Mouse (Mus musculus): Measurements from ENCODE around the gene Tasp1. TPM values are rescaled to one million over a fixed set of nuclear protein-coding genes. Genes with fewer than 3 reads are reported as not detected.

Gene Tasp1
- polyA plus RNA-seq (2016; fragmentation: Nextera tagmentation; extraction: Ambion mirVana): 14.8 and 16.7 TPM in 2 replicates

- H3K4me1 ChIP-seq (replicated peaks): peaks cover 15% of the 10 kb centered on the region
- DNase-seq (ENCODE audit: low spot score): peak; percentile 94
- H3K27me3 ChIP-seq (ENCODE audit: insufficient read depth, poor library complexity, severe bottlenecking): no peaks in the 10 kb centered on the region
- H3K36me3 ChIP-seq: no peaks in the 10 kb centered on the region
- H3K4me3 ChIP-seq: peak within 1 kb of the TSS; percentile 92
- no peaks in the 10 kb centered on the region for H3K9me3 ChIP-seq
- peak within 1 kb of the TSS; percentile 94 for H3K27ac ChIP-seq
- 3% methylated on average over 68 of the region's 68 CpGs for WGBS
Measured at GRCm38 (mm10) chr2:140066353-140067314, at the start of gene Tasp1. Gene Tasp1, minus strand, starts transcription at chr2:140066805.

GRCm38 (mm10) chr2:140113851-140114250, 47.2 kb upstream of the Tasp1 start:
- no peak overlapping the region for H3K4me3 ChIP-seq
- no peaks in the 10 kb centered on the region for H3K4me1 ChIP-seq (replicated peaks)
- H3K27me3 ChIP-seq (ENCODE audit: insufficient read depth, poor library complexity, severe bottlenecking): no peaks in the 10 kb centered on the region
- WGBS: 91% methylated on average over 8 of the region's 8 CpGs
- no peak for DNase-seq (ENCODE audit: low spot score)
- H3K9me3 ChIP-seq: no peaks in the 10 kb centered on the region
- H3K36me3 ChIP-seq: no peaks in the 10 kb centered on the region
- H3K27ac ChIP-seq: no peak overlapping the region

- Histone ChIP-seq H3K27me3 (ENCODE audit: insufficient read depth, poor library complexity, severe bottlenecking) (no peaks in the 10 kb centered on the region), H3K4me3 (no peak overlapping the region), H3K9me3 (no peaks in the 10 kb centered on the region), H3K36me3 (no peaks in the 10 kb centered on the region), H3K27ac (no peak overlapping the region), H3K4me1 (replicated peaks) (no peaks in the 10 kb centered on the region)
- 38% methylated on average over 1 of the region's 1 CpGs for WGBS
- DNase-seq (ENCODE audit: low spot score): no peak
Measured at GRCm38 (mm10) chr2:140108945-140109344, 42.3 kb upstream of the Tasp1 start.

- 90% methylated on average over 4 of the region's 4 CpGs for WGBS
- Histone ChIP-seq H3K27me3 (ENCODE audit: insufficient read depth, poor library complexity, severe bottlenecking) (no peaks in the 10 kb centered on the region), H3K9me3 (no peaks in the 10 kb centered on the region), H3K36me3 (no peaks in the 10 kb centered on the region), H3K27ac (no peak overlapping the region), H3K4me1 (replicated peaks) (no peaks in the 10 kb centered on the region), H3K4me3 (no peak overlapping the region)
- DNase-seq (ENCODE audit: low spot score): no peak
Measured at GRCm38 (mm10) chr2:140107641-140108040, 41.0 kb upstream of the Tasp1 start.

GRCm38 (mm10) chr2:140104951-140105350, 38.3 kb upstream of the Tasp1 start:
- H3K9me3 ChIP-seq: no peaks in the 10 kb centered on the region
- H3K4me1 ChIP-seq (replicated peaks): no peaks in the 10 kb centered on the region
- H3K27me3 ChIP-seq (ENCODE audit: insufficient read depth, poor library complexity, severe bottlenecking): no peaks in the 10 kb centered on the region
- H3K36me3 ChIP-seq: no peaks in the 10 kb centered on the region
- no peak overlapping the region for H3K27ac ChIP-seq
- WGBS: 72% methylated on average over 3 of the region's 3 CpGs
- no peak for DNase-seq (ENCODE audit: low spot score)
- no peak overlapping the region for H3K4me3 ChIP-seq

GRCm38 (mm10) chr2:140100551-140101474, 34.2 kb upstream of the Tasp1 start:
- DNase-seq (ENCODE audit: low spot score): no peak
- Histone ChIP-seq H3K9me3 (no peaks in the 10 kb centered on the region), H3K27ac (no peak overlapping the region), H3K4me1 (replicated peaks) (no peaks in the 10 kb centered on the region), H3K27me3 (ENCODE audit: insufficient read depth, poor library complexity, severe bottlenecking) (no peaks in the 10 kb centered on the region), H3K4me3 (no peak overlapping the region), H3K36me3 (no peaks in the 10 kb centered on the region)
- 85% methylated on average over 3 of the region's 3 CpGs for WGBS

GRCm38 (mm10) chr2:140099971-140100370, 33.4 kb upstream of the Tasp1 start:
- 95% methylated on average over 3 of the region's 3 CpGs for WGBS

GRCm38 (mm10) chr2:140097131-140097591, 30.6 kb upstream of the Tasp1 start:
- Histone ChIP-seq H3K36me3 (no peaks in the 10 kb centered on the region), H3K27ac (no peak overlapping the region), H3K9me3 (no peaks in the 10 kb centered on the region), H3K27me3 (ENCODE audit: insufficient read depth, poor library complexity, severe bottlenecking) (no peaks in the 10 kb centered on the region), H3K4me3 (no peak overlapping the region), H3K4me1 (replicated peaks) (no peaks in the 10 kb centered on the region)
- no peak for DNase-seq (ENCODE audit: low spot score)
- WGBS: 70% methylated on average over 3 of the region's 3 CpGs

More at GRCm38 (mm10) chr2:140099971-140100370, 33.4 kb upstream of the Tasp1 start:
- DNase-seq (ENCODE audit: low spot score): no peak
- Histone ChIP-seq H3K4me3 (no peak overlapping the region), H3K27ac (no peak overlapping the region), H3K27me3 (ENCODE audit: insufficient read depth, poor library complexity, severe bottlenecking) (no peaks in the 10 kb centered on the region), H3K9me3 (no peaks in the 10 kb centered on the region), H3K36me3 (no peaks in the 10 kb centered on the region), H3K4me1 (replicated peaks) (no peaks in the 10 kb centered on the region)

- Histone ChIP-seq H3K9me3 (no peaks in the 10 kb centered on the region), H3K4me3 (no peak overlapping the region), H3K36me3 (no peaks in the 10 kb centered on the region), H3K27me3 (ENCODE audit: insufficient read depth, poor library complexity, severe bottlenecking) (no peaks in the 10 kb centered on the region), H3K4me1 (replicated peaks) (no peaks in the 10 kb centered on the region), H3K27ac (no peak overlapping the region)
- DNase-seq (ENCODE audit: low spot score): no peak
- WGBS: 86% methylated on average over 5 of the region's 5 CpGs
Measured at GRCm38 (mm10) chr2:140096034-140096433, 29.4 kb upstream of the Tasp1 start.

- H3K36me3 ChIP-seq: no peaks in the 10 kb centered on the region
- H3K4me1 ChIP-seq (replicated peaks): no peaks in the 10 kb centered on the region
- H3K9me3 ChIP-seq: no peaks in the 10 kb centered on the region
- H3K27ac ChIP-seq: no peak overlapping the region
- no peak for DNase-seq (ENCODE audit: low spot score)
- 90% methylated on average over 5 of the region's 5 CpGs for WGBS
- H3K4me3 ChIP-seq: no peak overlapping the region
- H3K27me3 ChIP-seq (ENCODE audit: insufficient read depth, poor library complexity, severe bottlenecking): no peaks in the 10 kb centered on the region
Measured at GRCm38 (mm10) chr2:140093433-140093832, 26.8 kb upstream of the Tasp1 start.

GRCm38 (mm10) chr2:140084245-140084644, 17.6 kb upstream of the Tasp1 start:
- Histone ChIP-seq H3K4me1 (replicated peaks) (peaks cover under 1% of the 10 kb centered on the region; the same call in 1 of the 2 replicates), H3K27me3 (ENCODE audit: insufficient read depth, poor library complexity, severe bottlenecking) (no peaks in the 10 kb centered on the region), H3K27ac (no peak overlapping the region), H3K9me3 (no peaks in the 10 kb centered on the region), H3K4me3 (no peak overlapping the region), H3K36me3 (no peaks in the 10 kb centered on the region)
- 93% methylated on average over 7 of the region's 7 CpGs for WGBS
- no peak for DNase-seq (ENCODE audit: low spot score)

- no peak for DNase-seq (ENCODE audit: low spot score)
- Histone ChIP-seq H3K9me3 (no peaks in the 10 kb centered on the region), H3K4me3 (no peak overlapping the region), H3K4me1 (replicated peaks) (peaks cover 9% of the 10 kb centered on the region; the same call in 1 of the 2 replicates), H3K36me3 (no peaks in the 10 kb centered on the region), H3K27ac (no peak overlapping the region), H3K27me3 (ENCODE audit: insufficient read depth, poor library complexity, severe bottlenecking) (no peaks in the 10 kb centered on the region)
- WGBS: 89% methylated on average over 11 of the region's 11 CpGs
Measured at GRCm38 (mm10) chr2:140080747-140081577, 14.4 kb upstream of the Tasp1 start.
